Mouse (Mus musculus) ES-E14 (cell line): ENCODE data around the gene E2f4. TPM values are rescaled to one million over a fixed set of nuclear protein-coding genes. Genes with fewer than 3 reads are reported as not detected.

Experiments used
- DNase-seq: peaks from one replicate; pipeline ENCODE4 v3.0.0-alpha.2; 2013; ENCODE audit warnings: low read depth, low spot score
- H3K27ac ChIP-seq: 2 replicates; pipeline ENCODE4 v1.5.1; 2012; ENCODE audit warnings: low read depth, mild to moderate bottlenecking, low read length, moderate library complexity, mixed read lengths; ENCODE audit not compliant: poor library complexity, insufficient read depth, severe bottlenecking
- H3K36me3 ChIP-seq: 2 replicates; pipeline ENCODE4 v1.6.1; 2012; ENCODE audit warnings: mild to moderate bottlenecking, low read length, moderate library complexity, mixed read lengths; ENCODE audit not compliant: control insufficient read depth, poor library complexity, insufficient read depth, severe bottlenecking
- H3K4me1 ChIP-seq, 2 experiments: fragments of 150-350 bp in 1 of 2; sonication (generic) in 1 of 2; 2 replicates each; pipeline ENCODE4 v1.6.1; 2012; ENCODE audit warnings: low read length in 2 of 2, mild to moderate bottlenecking in 1 of 2, mixed read lengths in 1 of 2; ENCODE audit not compliant: control insufficient read depth in 2 of 2, insufficient read depth in 2 of 2, poor library complexity in 1 of 2
- H3K4me3 ChIP-seq, 2 experiments: fragments of 150-350 bp in 1 of 2; sonication (generic) in 1 of 2; 2 replicates each; pipeline ENCODE4 v1.5.1; 2012; ENCODE audit warnings: low read length in 2 of 2, low read depth in 1 of 2, mild to moderate bottlenecking in 1 of 2, mixed read lengths in 1 of 2; ENCODE audit not compliant: insufficient read depth in 1 of 2, poor library complexity in 1 of 2, severe bottlenecking in 1 of 2
- H3K9ac ChIP-seq: 2 replicates; pipeline ENCODE4 v1.6.1; 2012; ENCODE audit warnings: low read depth, mild to moderate bottlenecking, low read length, mixed read lengths; ENCODE audit not compliant: poor library complexity, insufficient read depth, severe bottlenecking
- H3K9me3 ChIP-seq: fragments of 150-350 bp; sonication (generic); 2 replicates; pipeline ENCODE4 v1.6.1; 2012; ENCODE audit warnings: low read depth, mild to moderate bottlenecking, low read length; ENCODE audit not compliant: control insufficient read depth, insufficient read depth
- CHD2 ChIP-seq: IDR thresholded peaks from 2 replicates; pipeline ENCODE4 v1.6.1; 2014; ENCODE audit warnings: mild to moderate bottlenecking, low read depth, low read length, inconsistent platforms
- HCFC1 ChIP-seq: IDR thresholded peaks from 2 replicates; pipeline ENCODE4 v1.6.1; 2012; ENCODE audit warnings: low read length, inconsistent platforms, borderline replicate concordance; ENCODE audit not compliant: insufficient read depth
- MAFK ChIP-seq: IDR thresholded peaks from 2 replicates; pipeline ENCODE4 v1.6.1; 2014; ENCODE audit warnings: mild to moderate bottlenecking, low read depth, low read length, inconsistent platforms; ENCODE audit not compliant: insufficient read depth
- ZC3H11A ChIP-seq: IDR thresholded peaks from 2 replicates; pipeline ENCODE4 v1.6.1; 2012; ENCODE audit warnings: low read depth, mild to moderate bottlenecking, inconsistent platforms, low read length, borderline replicate concordance
- ZNF384 ChIP-seq: IDR thresholded peaks from 2 replicates; pipeline ENCODE4 v1.6.1; 2012; ENCODE audit warnings: low read depth, low read length, inconsistent platforms
- in situ Hi-C, 2 experiments: fragments of 600-800 bp; cut with MboI; formaldehyde crosslinking; loops; one replicate each; pipeline ENCODE4 v1.15.1; 2025; ENCODE audit warnings: low sequenced_read_pairs in 2 of 2, inconsistent platforms in 1 of 2; ENCODE audit not compliant: unreplicated experiment in 2 of 2
- total RNA-seq: library from RNA; depleted of rRNA; stranded (reverse); fragments of 300-350 nt; gene quantifications from 2 replicates; pipeline ENCODE4 v1.2.3, GENCODE M21; 2012

E2f4 gene
- total RNA-seq, 1 experiment, result 66.8 TPM

GRCm38 (mm10) chr8:105264024-105264982 is 33.2 kb upstream of the E2f4 start, which contains the start of the genes Tradd and Fbxl8:
Gene Tradd, minus strand, starts transcription at chr8:105264609.
Gene Fbxl8, plus strand, starts transcription at chr8:105264648.
- TF ChIP-seq HCFC1 (no peak), MAFK (no peak), ZC3H11A (no peak), CHD2 (no peak), ZNF384 (no peak)
- peak within 1 kb of the TSS; percentile 79 to 82 for H3K4me3 ChIP-seq
- no peaks in the 10 kb centered on the region for H3K9me3 ChIP-seq
- H3K4me1 ChIP-seq, result peaks cover 0 to 10% of the 10 kb centered on the region in 2 experiments; a peak in 2 of 4 replicates
- no peaks in the 10 kb centered on the region for H3K36me3 ChIP-seq
- H3K27ac ChIP-seq, result no peak within 1 kb of the TSS
- in situ Hi-C loops, result loop anchor here in 1 of 2 experiments (25.0 kb wide), 1 partner anchor 627 kb away; the partner anchor contains the start of genes Ciao2b and Rrad
- peak within 1 kb of the TSS; percentile 66 for H3K9ac ChIP-seq
- DNase-seq, result no peak

- no peak overlapping the region for H3K27ac ChIP-seq
Observed at GRCm38 (mm10) chr8:105265128-105265527, 32.3 kb upstream of the E2f4 start.

GRCm38 (mm10) chr8:105266775-105267174 is 30.7 kb upstream of the E2f4 start:
- no peak overlapping the region for H3K4me3 ChIP-seq
- no peak for DNase-seq
- H3K27ac ChIP-seq, result no peak overlapping the region
- no peak overlapping the region for H3K9ac ChIP-seq
- no peak for TF ChIP-seq ZNF384
- no peak for TF ChIP-seq ZC3H11A
- TF ChIP-seq MAFK, result no peak
- TF ChIP-seq HCFC1, result no peak
- TF ChIP-seq CHD2, result no peak
- no peaks in the 10 kb centered on the region for H3K36me3 ChIP-seq
- in situ Hi-C loops, result loop anchor here in 1 of 2 experiments (25.0 kb wide), 1 partner anchor 629 kb away; the partner anchor contains the start of genes Ciao2b and Rrad
- no peaks in the 10 kb centered on the region for H3K9me3 ChIP-seq
- peaks cover 0 to 15% of the 10 kb centered on the region in 2 experiments; a peak in 2 of 4 replicates for H3K4me1 ChIP-seq

More at GRCm38 (mm10) chr8:105265128-105265527, 32.3 kb upstream of the E2f4 start:
- no peaks in the 10 kb centered on the region for H3K36me3 ChIP-seq
- H3K4me1 ChIP-seq, result peaks cover 0 to 12% of the 10 kb centered on the region in 2 experiments; a peak in 2 of 4 replicates
- H3K9ac ChIP-seq, result no peak overlapping the region
- in situ Hi-C loops, result loop anchor here in 1 of 2 experiments (25.0 kb wide), 1 partner anchor 628 kb away; the partner anchor contains the start of genes Ciao2b and Rrad
- DNase-seq, result no peak
- no peak overlapping the region for H3K4me3 ChIP-seq
- H3K9me3 ChIP-seq, result no peaks in the 10 kb centered on the region
- no peak for TF ChIP-seq CHD2
- TF ChIP-seq ZC3H11A, result no peak

GRCm38 (mm10) chr8:105268342-105269074 is 29.0 kb upstream of the E2f4 start:
- no peak for DNase-seq
- H3K36me3 ChIP-seq, result no peaks in the 10 kb centered on the region
- in situ Hi-C loops, result loop anchor here in 1 of 2 experiments (25.0 kb wide), 1 partner anchor 631 kb away; the partner anchor contains the start of genes Ciao2b and Rrad
- no peak overlapping the region for H3K27ac ChIP-seq
- peak overlapping the region; percentile 50 to 58 for H3K4me3 ChIP-seq
- no peak for TF ChIP-seq CHD2
- no peak for TF ChIP-seq ZNF384
- no peak for TF ChIP-seq ZC3H11A
- no peak for TF ChIP-seq HCFC1
- no peak for TF ChIP-seq MAFK
- H3K9ac ChIP-seq, result peak overlapping the region; percentile 27; the same call in 1 of the 2 replicates
- H3K9me3 ChIP-seq, result no peaks in the 10 kb centered on the region
- peaks cover 0 to 15% of the 10 kb centered on the region in 2 experiments; a peak in 2 of 4 replicates for H3K4me1 ChIP-seq
